In genomic region chr8:125488747-125489146, GRCm38 (mm10) we compare ENCODE assay signal across 11 mouse cellular contexts.
DNase-seq lines count a peak whose midpoint lies in the region; ATAC-seq lines count a peak whose summit lies in the region.
"Had no signal": no experiment of that assay in that cellular context is flagged by ENCODE, and none has a peak within 500 bp of the region (broad histone marks: within the 10 kb centered on the region; RNA-seq: fewer than 3 reads in every experiment).

No protein-coding gene starts in this region.

- H3K4me3 ChIP-seq in kidney, embryonic 15.5 days (replicated peaks): no peak overlapping the region
- no peak overlapping the region for H3K4me3 ChIP-seq in heart, embryonic 11.5 days (ENCODE audit: low read depth, low read length)
- H3K4me3 ChIP-seq in midbrain, embryonic 16.5 days (ENCODE audit: low read depth, low read length): no peak overlapping the region
- H3K4me3 ChIP-seq: lung, embryonic 15.5 days had no signal

- 45% methylated on average over 1 of the region's 1 CpGs for WGBS in kidney, embryonic 15.5 days
- WGBS in heart, embryonic 11.5 days (ENCODE audit: insufficient replicate concordance): 50% methylated on average over 1 of the region's 1 CpGs
- WGBS in midbrain, embryonic 16.5 days: 68% methylated on average over 1 of the region's 1 CpGs

- peak; percentile 24 for DNase-seq in embryo, embryonic 10 days (ENCODE audit: low spot score)
- no peak for DNase-seq in embryo, embryonic 10.5 days (ENCODE audit: low spot score)
- DNase-seq in kidney, postnatal 10 days: peak; percentile 76
- peak; percentile 40 for DNase-seq in lung, postnatal 36 days
- no peak for DNase-seq in spleen, adult 12 weeks (ENCODE audit: low spot score)
- DNase-seq: cerebellum, postnatal 25 days had no signal

- no peak overlapping the region for H3K4me2 ChIP-seq in kidney, embryonic 15.5 days
- no peak overlapping the region for H3K4me2 ChIP-seq in heart, embryonic 11.5 days
- no peak overlapping the region for H3K4me2 ChIP-seq in midbrain, embryonic 16.5 days (ENCODE audit: low read length)
- H3K4me2 ChIP-seq: lung, embryonic 15.5 days had no signal

- H3K27me3 ChIP-seq in kidney, embryonic 15.5 days: no peaks in the 10 kb centered on the region
- no peaks in the 10 kb centered on the region for H3K27me3 ChIP-seq in heart, embryonic 11.5 days (ENCODE audit: control insufficient read depth, insufficient read depth, low read length)
- H3K27me3 ChIP-seq in midbrain, embryonic 16.5 days (ENCODE audit: control insufficient read depth, insufficient read depth, low read depth, low read length): no peaks in the 10 kb centered on the region
- H3K27me3 ChIP-seq: lung, embryonic 15.5 days had no signal

- H3K9me3 ChIP-seq in kidney, embryonic 15.5 days (replicated peaks): no peaks in the 10 kb centered on the region
- H3K9me3 ChIP-seq in heart, embryonic 11.5 days (replicated peaks; ENCODE audit: control insufficient read depth, low read length): no peaks in the 10 kb centered on the region
- H3K9me3 ChIP-seq in midbrain, embryonic 16.5 days (replicated peaks; ENCODE audit: control insufficient read depth, low read length, poor library complexity, severe bottlenecking): no peaks in the 10 kb centered on the region
- H3K9me3 ChIP-seq: lung, embryonic 15.5 days had no signal

- ATAC-seq in kidney, embryonic 15.5 days (replicated peaks; ENCODE audit: low FRiP score): no peak
- ATAC-seq in heart, embryonic 11.5 days (replicated peaks; ENCODE audit: insufficient number of reproducible peaks, low FRiP score, low TSS enrichment): no peak
- no peak for ATAC-seq in midbrain, embryonic 16.5 days
- ATAC-seq: activated CD4-positive, CD25-positive, alpha-beta regulatory T cell, adult 4 months had no signal

- no peak overlapping the region for H3K27ac ChIP-seq in kidney, embryonic 15.5 days
- peak overlapping the region; percentile 7; the same call in 1 of the 2 replicates for H3K27ac ChIP-seq in heart, embryonic 11.5 days (ENCODE audit: low read depth, low read length)
- H3K27ac ChIP-seq in midbrain, embryonic 16.5 days (ENCODE audit: low read length): no peak overlapping the region
- H3K27ac ChIP-seq: lung, embryonic 15.5 days had no signal

- no peak overlapping the region for H3K9ac ChIP-seq in kidney, embryonic 15.5 days
- no peak overlapping the region for H3K9ac ChIP-seq in heart, embryonic 11.5 days (ENCODE audit: low read depth, low read length)
- no peak overlapping the region for H3K9ac ChIP-seq in midbrain, embryonic 16.5 days (ENCODE audit: low read depth, low read length)
- H3K9ac ChIP-seq: lung, embryonic 15.5 days had no signal

- H3K36me3 ChIP-seq in kidney, embryonic 15.5 days: peaks cover 48% of the 10 kb centered on the region
- peaks cover 19% of the 10 kb centered on the region; the same call in 1 of the 2 replicates for H3K36me3 ChIP-seq in heart, embryonic 11.5 days (ENCODE audit: control insufficient read depth, insufficient read depth, low read length)
- H3K36me3 ChIP-seq in midbrain, embryonic 16.5 days (ENCODE audit: control insufficient read depth, insufficient read depth, low read length): peaks cover 4% of the 10 kb centered on the region; the same call in 1 of the 2 replicates

- peaks cover 25% of the 10 kb centered on the region for H3K4me1 ChIP-seq in kidney, embryonic 15.5 days
- H3K4me1 ChIP-seq in heart, embryonic 11.5 days (ENCODE audit: control insufficient read depth, insufficient read depth, low read length): peaks cover 41% of the 10 kb centered on the region
- peaks cover 11% of the 10 kb centered on the region for H3K4me1 ChIP-seq in midbrain, embryonic 16.5 days (ENCODE audit: control insufficient read depth, insufficient read depth, low read length)

Comparison
In these comparisons a context has a peak if more than half of its experiments do, and no peak if none do; other contexts are left out.
1. DNase-seq: peak in embryo, embryonic 10 days (single experiment), kidney, postnatal 10 days (single experiment) and lung, postnatal 36 days (single experiment); none in embryo, embryonic 10.5 days (single experiment) and spleen, adult 12 weeks (single experiment).